Mouse (Mus musculus): ENCODE measurements at regions not wholly inside any gene's neighbourhood (a gene's known extent, or its start where the extent isn't known, plus 50 kb on each side); places are given as distances from the start of the nearest gene placed in this dataset.

DNA sequence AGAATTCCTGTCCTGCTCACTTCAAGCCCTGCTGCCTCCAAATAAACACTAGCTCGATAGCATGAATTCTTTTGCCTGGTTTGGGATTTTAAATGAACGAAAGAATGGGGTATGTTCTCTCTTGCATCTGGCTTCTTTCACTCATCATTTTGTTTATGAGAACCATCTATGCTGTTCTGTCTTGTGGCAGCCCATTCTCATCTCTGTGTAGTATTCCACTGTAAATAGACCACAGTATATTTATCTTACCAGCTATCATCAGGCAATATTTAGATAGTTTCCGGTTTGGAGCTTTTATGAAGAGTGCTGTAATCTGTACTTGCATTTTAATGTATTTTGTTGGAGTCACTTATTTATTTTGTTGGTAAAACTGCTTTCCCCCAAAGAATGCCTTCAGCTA is 222.4 kb upstream of the Rps6ka3 start:
- H3K4me2 ChIP-seq: no peak overlapping the region
- no peak overlapping the region for H3K4me3 ChIP-seq (replicated peaks)
- H3K27ac ChIP-seq: no peak overlapping the region
- WGBS: 40% methylated on average over 3 of the region's 3 CpGs
- H3K9ac ChIP-seq: no peak overlapping the region
- H3K9me3 ChIP-seq (replicated peaks): no peaks in the 10 kb centered on the region
- no peaks in the 10 kb centered on the region for H3K36me3 ChIP-seq
- no peak for ATAC-seq (replicated peaks; ENCODE audit: low FRiP score)
- H3K27me3 ChIP-seq: peaks cover 21% of the 10 kb centered on the region; the same call in 1 of the 2 replicates
- H3K4me1 ChIP-seq: no peaks in the 10 kb centered on the region

DNA sequence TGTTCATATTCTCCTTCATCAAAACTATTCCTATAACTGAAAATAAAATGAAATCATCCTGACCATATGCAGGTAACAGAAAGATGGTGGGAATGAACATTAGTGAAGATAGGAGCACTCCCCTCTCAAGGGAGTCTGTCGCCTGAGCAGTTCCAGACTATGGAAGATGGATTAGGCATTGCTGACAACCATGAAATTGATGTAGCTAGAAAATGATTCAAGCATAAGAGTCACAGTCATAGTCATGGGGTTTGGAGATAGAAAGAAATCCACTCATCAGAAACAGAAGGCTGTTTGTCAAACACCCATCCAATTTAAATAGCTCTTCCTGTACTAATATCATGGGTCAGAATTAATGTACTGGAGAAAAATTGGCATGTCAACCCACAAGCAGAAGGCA is 191.2 kb upstream of the Rps6ka3 start:
- H3K36me3 ChIP-seq: no peaks in the 10 kb centered on the region
- no peak for ATAC-seq (replicated peaks; ENCODE audit: low FRiP score)
- no peak overlapping the region for H3K4me3 ChIP-seq (replicated peaks)
- 83% methylated on average over 1 of the region's 1 CpGs for WGBS
- no peaks in the 10 kb centered on the region for H3K4me1 ChIP-seq
- H3K9me3 ChIP-seq (replicated peaks): no peaks in the 10 kb centered on the region
- H3K27me3 ChIP-seq: 0 out of 2 replicates have a peak, but pooled peaks cover 3% of the 10 kb centered on the region
- H3K4me2 ChIP-seq: no peak overlapping the region
- no peak overlapping the region for H3K27ac ChIP-seq
- no peak overlapping the region for H3K9ac ChIP-seq

DNA sequence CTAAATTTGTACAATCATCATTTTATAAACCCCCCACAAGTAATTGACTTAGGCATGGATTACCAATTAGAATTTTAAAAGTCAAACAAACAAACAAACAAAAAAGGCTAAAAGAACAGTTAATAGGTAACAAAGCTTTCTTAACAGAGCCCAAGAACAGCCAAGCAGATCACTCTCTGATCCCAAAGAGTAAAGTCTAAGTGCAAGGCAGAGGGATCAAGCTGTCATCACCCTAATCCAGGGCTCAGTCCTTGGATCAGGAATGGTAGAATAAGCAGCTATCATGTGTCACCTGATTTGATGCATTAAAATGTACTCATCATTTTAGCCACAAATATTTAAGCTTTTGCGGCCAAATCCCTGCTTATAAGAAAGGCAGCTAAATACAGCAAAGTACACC is 183.8 kb upstream of the Rps6ka3 start:
- Histone ChIP-seq H3K27ac (no peak overlapping the region), H3K4me3 (replicated peaks) (no peak overlapping the region), H3K36me3 (no peaks in the 10 kb centered on the region), H3K27me3 (peaks cover 14% of the 10 kb centered on the region; the same call in 1 of the 2 replicates), H3K9me3 (replicated peaks) (no peaks in the 10 kb centered on the region), H3K4me2 (no peak overlapping the region), H3K4me1 (no peaks in the 10 kb centered on the region), H3K9ac (no peak overlapping the region)
- ATAC-seq (replicated peaks; ENCODE audit: low FRiP score): no peak
- WGBS: 100% methylated on average over 1 of the region's 1 CpGs

DNA sequence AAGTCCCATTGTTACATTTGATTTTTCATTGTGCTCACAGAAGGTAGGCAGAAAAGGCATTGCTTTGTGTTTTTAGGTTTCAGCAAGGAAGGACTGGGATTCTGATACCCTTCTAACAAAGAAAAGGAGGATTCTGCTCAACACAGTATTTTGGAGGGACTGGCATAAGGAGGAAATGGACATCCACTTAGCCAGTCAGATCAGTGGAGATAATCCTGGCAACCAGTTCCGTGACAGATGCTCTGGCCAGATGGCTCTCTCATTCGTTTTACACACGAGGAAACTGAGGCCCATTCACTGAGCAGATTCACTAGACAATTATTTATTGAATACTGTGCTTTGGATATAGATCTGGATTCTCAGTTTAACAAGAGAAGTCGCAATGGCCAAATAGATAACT is 178.2 kb upstream of the Rps6ka3 start:
- 79% methylated on average over 4 of the region's 4 CpGs for WGBS

DNA sequence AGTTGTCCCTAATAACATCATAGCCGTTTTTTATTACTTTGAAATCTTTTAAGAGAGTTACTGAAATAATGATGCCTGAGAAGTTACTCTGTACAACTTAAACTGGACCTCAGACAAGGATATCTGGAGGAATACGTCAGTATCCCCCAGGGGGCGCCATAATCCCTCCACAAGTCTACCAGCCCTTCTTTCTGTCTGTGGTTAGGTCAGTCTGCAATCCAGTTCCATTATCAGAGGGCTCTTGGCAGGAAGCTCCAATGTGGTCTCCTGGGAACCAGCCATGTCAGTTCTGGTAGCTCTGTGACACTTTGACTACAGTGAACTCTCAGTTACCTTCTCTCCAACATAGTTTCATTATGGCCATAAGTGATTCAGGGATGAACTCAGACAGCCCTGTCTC is 166.7 kb upstream of the Rps6ka3 start:
- ATAC-seq (replicated peaks; ENCODE audit: low FRiP score): no peak; the same call in 1 of the 2 replicates
- no peak overlapping the region for H3K4me3 ChIP-seq (replicated peaks)
- H3K27ac ChIP-seq: no peak overlapping the region
- H3K9ac ChIP-seq: no peak overlapping the region
- no peaks in the 10 kb centered on the region for H3K9me3 ChIP-seq (replicated peaks)
- no peaks in the 10 kb centered on the region for H3K4me1 ChIP-seq
- WGBS: 10% methylated on average over 3 of the region's 3 CpGs
- H3K4me2 ChIP-seq: no peak overlapping the region
- H3K27me3 ChIP-seq: peaks cover 13% of the 10 kb centered on the region
- H3K36me3 ChIP-seq: no peaks in the 10 kb centered on the region

More for the DNA sequence above, 178.2 kb upstream of the Rps6ka3 start:
- Histone ChIP-seq H3K4me2 (no peak overlapping the region), H3K27ac (no peak overlapping the region), H3K4me1 (no peaks in the 10 kb centered on the region), H3K9ac (no peak overlapping the region), H3K9me3 (replicated peaks) (no peaks in the 10 kb centered on the region), H3K36me3 (no peaks in the 10 kb centered on the region), H3K27me3 (peaks cover 7% of the 10 kb centered on the region), H3K4me3 (replicated peaks) (no peak overlapping the region)
- no peak for ATAC-seq (replicated peaks; ENCODE audit: low FRiP score)

DNA sequence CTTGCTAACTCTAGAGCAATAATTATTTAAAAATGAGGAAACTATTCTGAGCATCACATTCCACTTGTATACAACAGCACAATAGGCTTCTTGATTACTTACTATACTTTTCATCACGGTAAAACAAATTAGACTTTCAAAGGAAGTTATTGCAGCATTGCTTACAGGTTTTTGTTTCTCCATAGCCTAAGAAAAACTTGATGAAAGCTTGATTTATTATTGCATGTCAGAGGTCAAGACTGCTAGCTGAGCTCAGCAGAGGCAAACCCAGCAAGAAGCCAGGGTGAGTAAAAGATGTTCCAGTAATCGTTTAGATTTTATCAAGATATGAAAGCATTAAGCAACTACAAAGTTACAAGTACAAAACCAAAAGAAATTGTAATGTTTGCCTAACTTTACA is 162.2 kb upstream of the Rps6ka3 start:
- Histone ChIP-seq H3K4me3 (replicated peaks) (no peak overlapping the region), H3K9ac (no peak overlapping the region), H3K4me2 (no peak overlapping the region), H3K27me3 (peaks cover 11% of the 10 kb centered on the region; the same call in 1 of the 2 replicates), H3K27ac (no peak overlapping the region), H3K4me1 (no peaks in the 10 kb centered on the region), H3K9me3 (replicated peaks) (no peaks in the 10 kb centered on the region), H3K36me3 (no peaks in the 10 kb centered on the region)
- ATAC-seq (replicated peaks; ENCODE audit: low FRiP score): no peak
- WGBS: 26% methylated on average over 2 of the region's 2 CpGs

DNA sequence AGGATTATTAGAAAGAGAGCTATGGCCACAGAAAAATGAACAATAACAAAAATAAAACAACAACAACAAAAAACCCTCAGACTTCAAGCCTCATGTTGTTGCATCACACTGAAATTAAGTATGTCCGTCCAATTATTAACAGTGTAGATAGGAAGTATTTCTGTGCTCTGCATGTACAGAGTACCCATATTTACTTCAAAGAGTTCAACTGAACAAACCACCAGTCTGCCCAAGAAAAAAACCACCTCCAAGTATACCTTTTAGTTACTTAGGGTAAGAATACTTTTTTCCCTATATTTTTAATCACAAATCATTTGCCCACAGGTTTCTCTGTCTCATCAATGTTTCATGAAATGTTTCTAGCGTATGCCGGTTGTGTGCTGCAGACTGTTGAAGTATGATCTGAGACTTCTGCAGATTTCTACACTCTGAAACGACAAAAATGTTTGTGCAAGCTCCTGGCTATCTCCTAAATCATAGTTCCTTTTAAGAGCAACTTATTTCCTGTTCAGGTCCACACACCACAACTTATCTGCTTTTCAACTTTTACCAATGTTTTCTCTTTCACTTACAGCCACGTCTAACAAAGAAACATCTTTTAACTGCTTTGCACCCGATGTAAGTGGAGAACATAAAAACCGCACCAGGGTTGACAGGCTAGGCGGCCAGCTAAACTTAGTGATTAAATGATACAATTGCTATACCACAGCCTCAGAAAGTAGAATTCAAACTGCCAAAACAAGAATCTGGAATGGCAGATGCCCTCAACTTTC is 154.2 kb upstream of the Rps6ka3 start:
- Histone ChIP-seq H3K9me3 (replicated peaks) (no peaks in the 10 kb centered on the region), H3K4me3 (replicated peaks) (no peak overlapping the region), H3K9ac (no peak overlapping the region), H3K4me1 (no peaks in the 10 kb centered on the region), H3K4me2 (no peak overlapping the region), H3K27me3 (peaks cover 16% of the 10 kb centered on the region; the same call in 1 of the 2 replicates), H3K36me3 (no peaks in the 10 kb centered on the region), H3K27ac (no peak overlapping the region)
- WGBS: 56% methylated on average over 8 of the region's 8 CpGs
- ATAC-seq (replicated peaks; ENCODE audit: low FRiP score): no peak

DNA sequence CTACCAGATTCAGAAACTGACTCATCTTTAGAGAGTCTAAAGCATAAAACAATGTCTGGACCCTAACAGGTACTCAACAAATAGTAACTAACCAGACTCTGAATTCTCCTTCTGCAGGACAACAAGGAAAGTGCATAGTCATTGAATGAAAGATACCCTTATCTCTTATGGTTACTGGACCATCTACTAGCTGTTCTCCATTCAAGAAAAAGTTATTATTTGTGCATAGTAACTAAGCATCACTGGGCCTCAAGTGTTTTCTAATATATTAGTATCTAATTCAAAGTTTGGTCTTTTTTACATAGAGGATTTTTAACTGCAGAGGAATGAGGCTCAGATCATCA is 153.7 kb upstream of the Rps6ka3 start:
- peaks cover 16% of the 10 kb centered on the region; the same call in 1 of the 2 replicates for H3K27me3 ChIP-seq
- no peaks in the 10 kb centered on the region for H3K36me3 ChIP-seq
- no peaks in the 10 kb centered on the region for H3K4me1 ChIP-seq
- no peak for ATAC-seq (replicated peaks; ENCODE audit: low FRiP score)
- no peak overlapping the region for H3K9ac ChIP-seq
- H3K27ac ChIP-seq: no peak overlapping the region
- H3K9me3 ChIP-seq (replicated peaks): no peaks in the 10 kb centered on the region
- H3K4me3 ChIP-seq (replicated peaks): no peak overlapping the region
- H3K4me2 ChIP-seq: no peak overlapping the region

DNA sequence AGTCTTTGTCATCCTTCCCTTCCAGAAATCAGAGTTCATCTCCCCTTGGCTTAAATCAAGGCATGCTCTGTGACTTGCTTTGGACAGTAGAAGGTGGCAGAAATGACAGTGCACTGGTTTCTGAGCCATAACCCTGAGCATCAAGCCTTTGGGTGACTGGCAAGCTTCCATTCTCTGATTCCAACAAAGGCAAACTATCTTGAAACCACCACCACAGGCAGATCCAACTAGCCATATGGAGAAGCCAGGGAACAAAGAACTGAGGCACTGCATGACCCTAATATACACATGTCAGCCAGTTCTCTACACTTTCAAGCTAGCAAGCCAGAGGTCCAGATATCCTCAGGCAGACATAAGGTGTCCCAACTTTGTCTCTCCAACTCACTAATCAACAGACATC is 151.2 kb upstream of the Rps6ka3 start:
- Histone ChIP-seq H3K4me2 (no peak overlapping the region), H3K4me3 (replicated peaks) (no peak overlapping the region), H3K27ac (no peak overlapping the region), H3K36me3 (no peaks in the 10 kb centered on the region), H3K9me3 (replicated peaks) (no peaks in the 10 kb centered on the region), H3K4me1 (no peaks in the 10 kb centered on the region), H3K27me3 (peaks cover 28% of the 10 kb centered on the region), H3K9ac (no peak overlapping the region)
- no peak for ATAC-seq (replicated peaks; ENCODE audit: low FRiP score)

DNA sequence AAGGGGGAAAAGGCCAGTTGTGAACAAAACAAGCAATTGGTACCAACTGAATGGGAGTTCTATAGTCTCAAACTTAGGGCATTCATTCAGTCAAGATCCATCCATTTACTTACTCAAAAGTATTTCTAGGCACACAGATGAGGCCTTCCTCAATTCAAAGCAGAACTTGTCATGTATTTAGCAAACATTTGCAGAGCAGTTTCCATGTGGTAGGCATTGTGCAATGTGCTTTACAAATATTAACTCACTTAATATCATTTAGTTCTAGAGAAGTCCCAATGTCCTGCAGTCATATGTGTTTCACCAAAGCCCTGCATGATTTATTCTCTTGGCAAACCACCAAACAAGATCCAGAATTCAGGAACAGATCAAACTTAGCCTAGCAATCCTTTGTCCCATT is 148.8 kb upstream of the Rps6ka3 start:
- H3K4me1 ChIP-seq: no peaks in the 10 kb centered on the region
- no peak overlapping the region for H3K9ac ChIP-seq
- ATAC-seq (replicated peaks; ENCODE audit: low FRiP score): no peak
- H3K4me2 ChIP-seq: no peak overlapping the region
- H3K27ac ChIP-seq: no peak overlapping the region
- H3K27me3 ChIP-seq: peaks cover 35% of the 10 kb centered on the region
- no peaks in the 10 kb centered on the region for H3K9me3 ChIP-seq (replicated peaks)
- no peak overlapping the region for H3K4me3 ChIP-seq (replicated peaks)
- H3K36me3 ChIP-seq: no peaks in the 10 kb centered on the region

DNA sequence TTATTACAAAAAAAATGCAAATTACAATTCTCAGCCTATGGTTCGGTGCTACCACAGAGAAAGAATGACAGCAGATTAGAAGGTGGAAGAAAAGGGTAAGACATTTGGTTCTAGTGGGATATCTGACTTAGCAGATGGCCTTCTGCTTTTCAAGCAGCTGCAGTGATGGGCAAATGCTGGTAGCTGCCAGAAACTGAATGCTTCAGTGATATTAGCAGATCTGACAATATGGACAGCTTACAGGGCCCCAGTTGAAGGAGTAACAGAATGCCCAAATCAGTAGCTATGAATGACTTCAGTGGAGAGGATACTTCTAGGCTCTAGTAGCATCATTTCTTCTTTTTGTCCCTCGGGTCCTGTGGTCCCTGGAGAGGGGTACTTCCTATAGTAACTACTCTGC is 143.9 kb upstream of the Rps6ka3 start:
- 65% methylated on average over 2 of the region's 2 CpGs for WGBS
- Histone ChIP-seq H3K9ac (no peak overlapping the region), H3K4me1 (no peaks in the 10 kb centered on the region)

DNA sequence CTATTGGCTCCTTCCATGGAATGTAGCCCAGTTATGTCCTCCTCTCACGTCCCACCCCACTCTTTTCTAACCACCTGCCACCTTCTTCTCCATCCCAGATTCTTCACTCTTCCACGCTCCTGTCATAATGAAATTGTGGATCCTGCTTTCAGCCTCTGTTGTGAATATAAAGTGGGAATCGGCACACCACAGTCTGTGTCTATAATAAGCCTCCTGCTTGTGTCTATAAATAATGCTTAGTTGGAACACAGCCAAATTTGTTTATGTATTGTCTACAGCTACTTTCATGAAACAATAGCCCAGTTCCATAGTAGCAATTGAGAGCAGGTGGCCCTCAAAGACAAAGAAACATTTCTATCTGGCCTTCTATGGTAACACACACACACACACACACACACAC is 137.5 kb upstream of the Rps6ka3 start:
- no peak overlapping the region for H3K4me3 ChIP-seq (replicated peaks)
- 75% methylated on average over 3 of the region's 3 CpGs for WGBS
- no peaks in the 10 kb centered on the region for H3K36me3 ChIP-seq
- no peak overlapping the region for H3K9ac ChIP-seq
- peaks cover 23% of the 10 kb centered on the region for H3K27me3 ChIP-seq
- H3K4me2 ChIP-seq: no peak overlapping the region
- H3K4me1 ChIP-seq: no peaks in the 10 kb centered on the region
- no peaks in the 10 kb centered on the region for H3K9me3 ChIP-seq (replicated peaks)
- ATAC-seq (replicated peaks; ENCODE audit: low FRiP score): no peak
- no peak overlapping the region for H3K27ac ChIP-seq

More for the DNA sequence above, 143.9 kb upstream of the Rps6ka3 start:
- no peak for ATAC-seq (replicated peaks; ENCODE audit: low FRiP score)
- Histone ChIP-seq H3K9me3 (replicated peaks) (no peaks in the 10 kb centered on the region), H3K27me3 (peaks cover 40% of the 10 kb centered on the region), H3K4me3 (replicated peaks) (no peak overlapping the region), H3K36me3 (no peaks in the 10 kb centered on the region), H3K27ac (no peak overlapping the region), H3K4me2 (no peak overlapping the region)

DNA sequence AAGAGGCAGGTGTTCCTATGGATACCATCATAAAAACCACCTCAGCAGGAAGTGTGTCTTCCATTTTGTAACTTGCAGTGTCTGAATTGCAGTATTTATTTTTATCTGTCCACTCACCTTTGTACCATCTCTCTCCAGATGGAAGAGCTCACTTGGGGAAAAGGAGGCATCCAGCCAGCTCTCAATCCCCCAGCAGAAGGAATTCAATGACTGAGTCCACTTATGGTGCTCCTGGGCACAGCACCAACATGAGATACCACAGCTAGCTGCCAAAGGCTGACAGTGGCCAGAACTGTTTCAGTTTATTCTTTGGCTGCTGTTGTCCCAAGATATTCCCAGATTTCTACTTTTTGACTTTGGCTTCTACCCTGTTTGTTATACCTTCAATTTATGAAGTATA is 136.6 kb upstream of the Rps6ka3 start:
- Histone ChIP-seq H3K4me1 (no peaks in the 10 kb centered on the region), H3K27me3 (peaks cover 18% of the 10 kb centered on the region), H3K4me3 (replicated peaks) (no peak overlapping the region), H3K27ac (no peak overlapping the region), H3K9me3 (replicated peaks) (no peaks in the 10 kb centered on the region), H3K9ac (no peak overlapping the region), H3K4me2 (no peak overlapping the region), H3K36me3 (no peaks in the 10 kb centered on the region)
- no peak for ATAC-seq (replicated peaks; ENCODE audit: low FRiP score)
